Mouse (Mus musculus): Measurements from ENCODE around the gene Tfip11. TPM values are rescaled to one million over a fixed set of nuclear protein-coding genes. Genes with fewer than 3 reads are reported as not detected.

Gene Tfip11
- polyA plus RNA-seq, 1 experiment from 2014 or later: 19.8 TPM

- H3K9me3 ChIP-seq (replicated peaks; ENCODE audit: low read length): no peaks in the 10 kb centered on the region
- H3K4me2 ChIP-seq (ENCODE audit: low read length): no peak overlapping the region
- 93% methylated on average over 12 of the region's 12 CpGs for WGBS
- DNase-seq (ENCODE audit: low spot score) (no peak), ATAC-seq (replicated peaks; ENCODE audit: low FRiP score, low read depth) (no peak)
- no peaks in the 10 kb centered on the region for H3K27me3 ChIP-seq (ENCODE audit: insufficient read depth, low read length)
- H3K27ac ChIP-seq: no peak overlapping the region
- no peaks in the 10 kb centered on the region for H3K4me1 ChIP-seq (replicated peaks; ENCODE audit: insufficient read depth, low read length)
- H3K36me3 ChIP-seq (ENCODE audit: insufficient read depth, low read length): peaks cover 52% of the 10 kb centered on the region
- no peak for TF ChIP-seq CTCF (IDR thresholded peaks at IDR 0.05; ENCODE audit: low read depth)
- H3K9ac ChIP-seq (ENCODE audit: low read depth, low read length): no peak overlapping the region
- no peak overlapping the region for H3K4me3 ChIP-seq (replicated peaks; ENCODE audit: low read depth, low read length)
Measured at GRCm38 (mm10) chr5:112370236-112370813, 44.2 kb downstream of the Tfip11 start.

DNA sequence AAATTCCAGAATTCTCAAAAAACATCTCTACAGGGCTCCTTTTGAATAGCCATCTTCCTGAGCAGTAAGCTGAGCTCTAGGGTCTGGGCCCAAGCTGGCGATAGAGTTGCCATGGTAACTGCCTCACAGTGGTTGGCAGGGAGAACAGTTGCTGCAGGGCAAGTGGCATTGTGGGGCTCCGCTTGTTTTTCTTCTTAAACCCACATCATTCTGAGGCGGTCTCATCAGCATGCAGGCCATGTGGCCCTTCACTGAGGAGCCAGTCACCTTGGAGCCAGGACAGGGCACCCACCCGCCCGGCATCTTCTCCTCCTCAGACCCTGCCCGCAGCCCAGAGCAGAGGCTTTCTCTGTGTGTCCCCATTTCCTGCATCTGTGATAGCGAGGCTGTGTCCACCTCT lies 45.8 kb downstream of the Tfip11 start:
- WGBS: 78% methylated on average over 7 of the region's 7 CpGs
- Histone ChIP-seq H3K9ac (ENCODE audit: low read depth, low read length) (no peak overlapping the region), H3K36me3 (ENCODE audit: insufficient read depth, low read length) (peaks cover 47% of the 10 kb centered on the region), H3K4me2 (ENCODE audit: low read length) (no peak overlapping the region), H3K4me3 (replicated peaks; ENCODE audit: low read depth, low read length) (no peak overlapping the region), H3K27ac (no peak overlapping the region), H3K27me3 (ENCODE audit: insufficient read depth, low read length) (no peaks in the 10 kb centered on the region), H3K9me3 (replicated peaks; ENCODE audit: low read length) (no peaks in the 10 kb centered on the region), H3K4me1 (replicated peaks; ENCODE audit: insufficient read depth, low read length) (no peaks in the 10 kb centered on the region)
- TF ChIP-seq CTCF (IDR thresholded peaks at IDR 0.05; ENCODE audit: low read depth): no peak
- ATAC-seq (replicated peaks; ENCODE audit: low FRiP score, low read depth) (no peak), DNase-seq (ENCODE audit: low spot score) (no peak)

DNA sequence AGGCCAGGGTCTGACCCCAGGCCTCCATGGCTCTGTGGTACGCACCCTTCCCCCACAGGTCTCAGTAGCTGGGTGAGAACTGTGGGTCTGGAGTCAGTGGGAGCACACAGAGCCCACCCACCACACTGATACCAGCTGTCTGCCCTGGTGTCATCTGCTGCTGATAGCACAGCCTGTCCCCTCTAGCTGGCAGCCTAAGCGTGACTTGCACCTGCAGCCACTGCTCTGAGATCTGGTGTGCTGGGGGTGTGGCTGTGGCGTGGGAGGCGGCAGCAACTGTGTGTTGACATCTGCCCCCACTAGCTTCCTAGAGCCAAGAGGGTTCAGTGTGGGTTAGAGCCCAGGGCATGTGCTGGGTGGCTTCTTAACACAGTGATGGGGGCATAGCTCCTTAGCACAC lies 50.0 kb downstream of the Tfip11 start:
- Histone ChIP-seq H3K27me3 (ENCODE audit: insufficient read depth, low read length) (no peaks in the 10 kb centered on the region), H3K4me1 (replicated peaks; ENCODE audit: insufficient read depth, low read length) (no peaks in the 10 kb centered on the region), H3K4me3 (replicated peaks; ENCODE audit: low read depth, low read length) (no peak overlapping the region), H3K4me2 (ENCODE audit: low read length) (no peak overlapping the region), H3K9ac (ENCODE audit: low read depth, low read length) (no peak overlapping the region), H3K36me3 (ENCODE audit: insufficient read depth, low read length) (peaks cover 30% of the 10 kb centered on the region), H3K27ac (no peak overlapping the region), H3K9me3 (replicated peaks; ENCODE audit: low read length) (no peaks in the 10 kb centered on the region)
- DNase-seq (ENCODE audit: low spot score): no peak
- ATAC-seq (replicated peaks; ENCODE audit: low FRiP score, low read depth): no peak
- 86% methylated on average over 4 of the region's 4 CpGs for WGBS
- no peak for TF ChIP-seq CTCF (IDR thresholded peaks at IDR 0.05; ENCODE audit: low read depth)

DNA sequence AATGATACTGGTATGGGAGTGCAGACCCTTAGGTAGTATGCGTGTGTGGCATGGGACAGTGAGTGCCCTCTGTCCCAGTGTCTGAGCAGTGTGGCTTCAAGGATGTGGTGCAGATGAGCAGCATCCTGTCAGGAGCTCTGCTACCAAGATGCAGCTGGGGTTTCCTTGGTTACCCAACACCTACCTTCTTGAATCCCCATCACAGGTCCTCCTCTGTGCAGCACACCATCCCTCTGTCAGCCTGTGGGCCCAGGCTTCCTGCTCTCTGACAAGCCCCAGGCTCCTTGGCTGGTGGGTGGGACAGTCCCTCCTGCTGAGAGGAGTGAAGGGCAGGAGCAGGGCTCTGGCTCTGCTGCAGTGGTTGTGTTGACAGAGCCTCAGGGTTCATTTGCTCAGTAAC lies 51.2 kb downstream of the Tfip11 start:
- DNase-seq (ENCODE audit: low spot score): no peak
- 100% methylated on average over 1 of the region's 1 CpGs for WGBS
- no peak overlapping the region for H3K4me3 ChIP-seq (replicated peaks; ENCODE audit: low read depth, low read length)
- H3K27ac ChIP-seq: no peak overlapping the region
- H3K9ac ChIP-seq (ENCODE audit: low read depth, low read length): no peak overlapping the region
- H3K36me3 ChIP-seq (ENCODE audit: insufficient read depth, low read length): peaks cover 30% of the 10 kb centered on the region
- no peak for ATAC-seq (replicated peaks; ENCODE audit: low FRiP score, low read depth)
- H3K4me2 ChIP-seq (ENCODE audit: low read length): no peak overlapping the region
- no peaks in the 10 kb centered on the region for H3K27me3 ChIP-seq (ENCODE audit: insufficient read depth, low read length)
- H3K4me1 ChIP-seq (replicated peaks; ENCODE audit: insufficient read depth, low read length): no peaks in the 10 kb centered on the region
- no peaks in the 10 kb centered on the region for H3K9me3 ChIP-seq (replicated peaks; ENCODE audit: low read length)
- no peak for TF ChIP-seq CTCF (IDR thresholded peaks at IDR 0.05; ENCODE audit: low read depth)

GRCm38 (mm10) chr5:112378716-112379115 lies 52.6 kb downstream of the Tfip11 start:
- ATAC-seq (replicated peaks; ENCODE audit: low FRiP score, low read depth) (no peak), DNase-seq (ENCODE audit: low spot score) (no peak)
- H3K27me3 ChIP-seq (ENCODE audit: insufficient read depth, low read length): no peaks in the 10 kb centered on the region
- peaks cover 20% of the 10 kb centered on the region for H3K36me3 ChIP-seq (ENCODE audit: insufficient read depth, low read length)
- no peak overlapping the region for H3K4me3 ChIP-seq (replicated peaks; ENCODE audit: low read depth, low read length)
- H3K9me3 ChIP-seq (replicated peaks; ENCODE audit: low read length): no peaks in the 10 kb centered on the region
- TF ChIP-seq CTCF (IDR thresholded peaks at IDR 0.05; ENCODE audit: low read depth): no peak
- no peak overlapping the region for H3K9ac ChIP-seq (ENCODE audit: low read depth, low read length)
- no peak overlapping the region for H3K27ac ChIP-seq
- no peak overlapping the region for H3K4me2 ChIP-seq (ENCODE audit: low read length)
- H3K4me1 ChIP-seq (replicated peaks; ENCODE audit: insufficient read depth, low read length): no peaks in the 10 kb centered on the region
- WGBS: 74% methylated on average over 6 of the region's 6 CpGs

DNA sequence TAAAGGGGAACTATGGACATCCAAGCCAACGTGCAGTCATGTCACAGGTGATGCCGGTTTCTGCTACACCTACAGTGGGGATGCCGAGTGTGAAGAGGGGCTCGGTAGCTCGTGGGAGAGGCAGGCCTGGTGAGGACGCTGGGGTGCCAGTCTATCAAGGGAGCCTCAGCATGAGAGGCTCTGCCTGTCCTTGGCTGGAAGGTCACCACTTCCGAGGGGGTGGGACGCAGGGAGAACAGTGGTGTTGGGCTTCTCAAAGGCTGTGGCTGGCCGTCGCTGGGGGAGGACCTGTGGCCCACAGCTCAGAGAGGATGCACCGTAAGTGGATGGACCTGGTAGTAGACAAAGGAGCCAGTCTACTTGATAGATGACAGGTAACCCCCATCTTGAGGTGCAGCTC lies 55.0 kb downstream of the Tfip11 start:
- Histone ChIP-seq H3K36me3 (ENCODE audit: insufficient read depth, low read length) (peaks cover 4% of the 10 kb centered on the region; the same call in 1 of the 2 replicates), H3K4me1 (replicated peaks; ENCODE audit: insufficient read depth, low read length) (no peaks in the 10 kb centered on the region), H3K9ac (ENCODE audit: low read depth, low read length) (no peak overlapping the region), H3K4me2 (ENCODE audit: low read length) (no peak overlapping the region), H3K4me3 (replicated peaks; ENCODE audit: low read depth, low read length) (no peak overlapping the region), H3K27ac (no peak overlapping the region), H3K9me3 (replicated peaks; ENCODE audit: low read length) (no peaks in the 10 kb centered on the region), H3K27me3 (ENCODE audit: insufficient read depth, low read length) (no peaks in the 10 kb centered on the region)
- 85% methylated on average over 11 of the region's 11 CpGs for WGBS
- DNase-seq (ENCODE audit: low spot score) (no peak), ATAC-seq (replicated peaks; ENCODE audit: low FRiP score, low read depth) (no peak)
- no peak for TF ChIP-seq CTCF (IDR thresholded peaks at IDR 0.05; ENCODE audit: low read depth)

DNA sequence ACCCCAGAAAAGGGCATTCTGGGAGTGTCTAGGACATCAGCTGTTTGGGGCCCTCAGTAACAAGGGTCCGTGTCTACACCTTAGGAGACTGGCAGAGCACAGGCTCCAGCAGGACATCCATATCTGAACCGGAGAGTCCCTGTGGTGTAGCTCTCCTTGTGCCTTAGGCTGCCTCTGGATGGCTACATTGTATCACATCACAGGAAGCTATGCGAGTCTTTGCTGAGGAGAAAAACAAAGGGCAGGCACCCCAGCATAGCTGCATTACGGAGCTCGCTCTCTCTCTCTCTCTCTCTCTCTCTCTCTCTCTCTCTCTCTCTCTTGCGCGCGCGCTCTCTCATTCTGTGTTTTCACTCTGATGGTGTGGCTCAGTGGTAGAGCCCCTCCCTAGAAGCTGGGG lies 55.9 kb downstream of the Tfip11 start:
- Histone ChIP-seq H3K4me1 (replicated peaks; ENCODE audit: insufficient read depth, low read length) (no peaks in the 10 kb centered on the region), H3K9ac (ENCODE audit: low read depth, low read length) (no peak overlapping the region), H3K4me2 (ENCODE audit: low read length) (no peak overlapping the region), H3K27me3 (ENCODE audit: insufficient read depth, low read length) (no peaks in the 10 kb centered on the region), H3K9me3 (replicated peaks; ENCODE audit: low read length) (no peaks in the 10 kb centered on the region), H3K27ac (no peak overlapping the region), H3K4me3 (replicated peaks; ENCODE audit: low read depth, low read length) (no peak overlapping the region), H3K36me3 (ENCODE audit: insufficient read depth, low read length) (peaks cover 4% of the 10 kb centered on the region; the same call in 1 of the 2 replicates)
- 72% methylated on average over 9 of the region's 9 CpGs for WGBS
- ATAC-seq (replicated peaks; ENCODE audit: low FRiP score, low read depth): no peak
- no peak for DNase-seq (ENCODE audit: low spot score)
- peak; percentile 5; the same call in 1 of the 2 replicates for TF ChIP-seq CTCF (IDR thresholded peaks at IDR 0.05; ENCODE audit: low read depth)
